21 mouse cellular contexts compared by ENCODE assay signal in genomic region chr8:79393215-79393614, GRCm38 (mm10). TPM values are rescaled to one million over a fixed set of nuclear protein-coding genes. Genes with fewer than 3 reads are reported as not detected.
DNase-seq lines count a peak whose midpoint lies in the region; ATAC-seq and TF ChIP-seq lines count a peak whose summit lies in the region.
"Had no signal": no experiment of that assay in that cellular context is flagged by ENCODE, and none has a peak within 500 bp of the region (broad histone marks: within the 10 kb centered on the region; RNA-seq: fewer than 3 reads in every experiment).

No protein-coding gene starts in this region.

- no peak overlapping the region for H3K4me3 ChIP-seq in heart, adult 2 months
- no peak overlapping the region for H3K4me3 ChIP-seq in heart, embryonic 10.5 days
- H3K4me3 ChIP-seq in liver, adult 2 months (ENCODE audit: insufficient read depth, low read depth, low read length), result no peak overlapping the region
- no peak overlapping the region for H3K4me3 ChIP-seq in liver, embryonic 16.5 days (ENCODE audit: low read depth, low read length)
- no peak overlapping the region for H3K4me3 ChIP-seq in liver, embryonic 12.5 days
- no peak overlapping the region for H3K4me3 ChIP-seq in liver, postnatal 0 days (ENCODE audit: low read depth, low read length)
- no peak overlapping the region for H3K4me3 ChIP-seq in liver, embryonic 11.5 days (ENCODE audit: low read depth, low read length)

- no peak for TF ChIP-seq EP300 in heart, adult 2 months (IDR thresholded peaks at IDR 0.05; ENCODE audit: insufficient read depth, low read depth, low read length)
- TF ChIP-seq EP300 in liver, postnatal 0 days (IDR thresholded peaks at IDR 0.05; ENCODE audit: low read depth), result no peak

- no peak overlapping the region for H3K4me2 ChIP-seq in liver, embryonic 16.5 days (ENCODE audit: low read depth, low read length)
- no peak overlapping the region for H3K4me2 ChIP-seq in liver, embryonic 12.5 days
- H3K4me2 ChIP-seq in liver, postnatal 0 days (ENCODE audit: low read depth, low read length), result no peak overlapping the region
- no peak overlapping the region for H3K4me2 ChIP-seq in liver, embryonic 11.5 days

- DNase-seq in heart, adult 2 months, result no peak
- no peak for DNase-seq in heart, embryonic 10.5 days (ENCODE audit: low spot score)
- peak; percentile 75 for DNase-seq in liver, adult 2 months (ENCODE audit: extremely low read depth, low read depth, low spot score)
- no peak for DNase-seq in liver
- DNase-seq in liver, postnatal 0 days, result no peak
- no peak for DNase-seq in liver, embryonic 11.5 days (ENCODE audit: low spot score)
- DNase-seq: adrenal gland, adult 2 months; adrenal gland, adult 8-10 months; adrenal gland, postnatal 10 days; adrenal gland, postnatal 14 days; adrenal gland, postnatal 25 days; adrenal gland, postnatal 36 days; cerebellum, adult 11 months; cerebellum, adult 11-12 months had no signal

- peak overlapping the region; percentile 11; the same call in 1 of the 2 replicates for H3K27ac ChIP-seq in heart, adult 2 months
- no peak overlapping the region for H3K27ac ChIP-seq in heart, embryonic 10.5 days
- no peak overlapping the region for H3K27ac ChIP-seq in liver, adult 2 months (replicated peaks; ENCODE audit: insufficient read depth, low read depth, low read length)
- H3K27ac ChIP-seq in liver, embryonic 16.5 days (ENCODE audit: low read length), result no peak overlapping the region
- H3K27ac ChIP-seq in liver, embryonic 12.5 days, result no peak overlapping the region
- H3K27ac ChIP-seq in liver, postnatal 0 days (ENCODE audit: low read depth), result no peak overlapping the region
- no peak overlapping the region for H3K27ac ChIP-seq in liver, embryonic 11.5 days (ENCODE audit: low read depth, low read length)

- peaks cover 5% of the 10 kb centered on the region for H3K36me3 ChIP-seq in heart, adult 2 months (ENCODE audit: control insufficient read depth, insufficient read depth, low read length)
- peaks cover 14% of the 10 kb centered on the region for H3K36me3 ChIP-seq in heart, embryonic 10.5 days
- H3K36me3 ChIP-seq in liver, adult 2 months (ENCODE audit: control insufficient read depth, insufficient read depth, low read length), result no peaks in the 10 kb centered on the region
- H3K36me3 ChIP-seq in liver, embryonic 16.5 days (ENCODE audit: control insufficient read depth, insufficient read depth), result no peaks in the 10 kb centered on the region
- H3K36me3 ChIP-seq in liver, embryonic 12.5 days, result peaks cover 4% of the 10 kb centered on the region; the same call in 1 of the 2 replicates
- H3K36me3 ChIP-seq in liver, postnatal 0 days (replicated peaks; ENCODE audit: insufficient read depth, low read length), result no peaks in the 10 kb centered on the region
- no peaks in the 10 kb centered on the region for H3K36me3 ChIP-seq in liver, embryonic 11.5 days (ENCODE audit: control insufficient read depth, insufficient read depth, low read length)
- H3K36me3 ChIP-seq: G1E had no signal

- H3K79me2 ChIP-seq in heart, adult 2 months (replicated peaks; ENCODE audit: control insufficient read depth, insufficient read depth, low read length), result peaks cover 8% of the 10 kb centered on the region
- H3K79me2 ChIP-seq in liver, adult 2 months (ENCODE audit: control insufficient read depth, insufficient read depth, low read length), result peaks cover 57% of the 10 kb centered on the region

- no peak for TF ChIP-seq CTCF in heart, adult 2 months (IDR thresholded peaks at IDR 0.05)
- no peak for TF ChIP-seq CTCF in liver, adult 2 months (IDR thresholded peaks at IDR 0.05; ENCODE audit: low read depth, low read length)
- TF ChIP-seq CTCF in liver, postnatal 0 days (IDR thresholded peaks at IDR 0.05; ENCODE audit: low read depth), result no peak

- H3K9ac ChIP-seq in heart, adult 2 months (ENCODE audit: low read depth, low read length), result no peak overlapping the region
- H3K9ac ChIP-seq in liver, adult 2 months (ENCODE audit: low read depth, low read length), result no peak overlapping the region
- H3K9ac ChIP-seq in liver, embryonic 16.5 days (ENCODE audit: low read depth, low read length), result no peak overlapping the region
- H3K9ac ChIP-seq in liver, embryonic 12.5 days, result no peak overlapping the region
- H3K9ac ChIP-seq in liver, postnatal 0 days (replicated peaks), result no peak overlapping the region
- H3K9ac ChIP-seq in liver, embryonic 11.5 days (ENCODE audit: low read depth, low read length), result no peak overlapping the region

- intact Hi-C loops in heart, adult 2 months (cut with DNase I), result loop anchor here (10.0 kb wide), 1 partner anchor 368 kb away; the partner anchor contains the start of gene Zfp827

- 0 out of 2 replicates have a peak, but pooled peaks have one; percentile 48 for ATAC-seq in liver, embryonic 16.5 days (ENCODE audit: low read depth)
- no peak for ATAC-seq in liver, embryonic 12.5 days
- peak; percentile 54; the same call in 1 of the 2 replicates for ATAC-seq in liver, postnatal 0 days
- no peak for ATAC-seq in liver, embryonic 11.5 days (replicated peaks; ENCODE audit: low FRiP score)
- ATAC-seq: activated CD4-positive, CD25-positive, alpha-beta regulatory T cell, adult 4 months; CD4-positive, CD25-positive, alpha-beta regulatory T cell, adult 4 months; Patski had no signal

- peaks cover 18% of the 10 kb centered on the region for H3K4me1 ChIP-seq in heart, adult 2 months (ENCODE audit: control insufficient read depth, insufficient read depth, low read length)
- H3K4me1 ChIP-seq in heart, embryonic 10.5 days, result peaks cover 41% of the 10 kb centered on the region
- peaks cover 24% of the 10 kb centered on the region for H3K4me1 ChIP-seq in liver, adult 2 months (ENCODE audit: control insufficient read depth, insufficient read depth, low read length)
- peaks cover 3% of the 10 kb centered on the region; the same call in 1 of the 2 replicates for H3K4me1 ChIP-seq in liver, embryonic 16.5 days (ENCODE audit: control insufficient read depth, low read depth, low read length)
- H3K4me1 ChIP-seq in liver, embryonic 12.5 days, result peaks cover 14% of the 10 kb centered on the region
- H3K4me1 ChIP-seq in liver, postnatal 0 days (ENCODE audit: insufficient read depth), result peaks cover 12% of the 10 kb centered on the region; the same call in 1 of the 2 replicates
- peaks cover 5% of the 10 kb centered on the region for H3K4me1 ChIP-seq in liver, embryonic 11.5 days (replicated peaks; ENCODE audit: control insufficient read depth, insufficient read depth, low read length)

- 86% methylated on average over 5 of the region's 5 CpGs for WGBS in heart, adult 2 months
- 87% methylated on average over 5 of the region's 5 CpGs for WGBS in heart, embryonic 10.5 days
- WGBS in liver, adult 2 months, result 33% methylated on average over 5 of the region's 5 CpGs
- WGBS in liver, embryonic 16.5 days (ENCODE audit: insufficient replicate concordance), result 60% methylated on average over 5 of the region's 5 CpGs
- 70% methylated on average over 5 of the region's 5 CpGs for WGBS in liver, embryonic 12.5 days (ENCODE audit: insufficient replicate concordance)
- 61% methylated on average over 5 of the region's 5 CpGs for WGBS in liver, postnatal 0 days (ENCODE audit: insufficient replicate concordance)
- 80% methylated on average over 5 of the region's 5 CpGs for WGBS in liver, embryonic 11.5 days

- H3K9me3 ChIP-seq in heart, embryonic 10.5 days, result no peaks in the 10 kb centered on the region
- no peaks in the 10 kb centered on the region for H3K9me3 ChIP-seq in liver, embryonic 16.5 days (replicated peaks; ENCODE audit: control insufficient read depth, low read length)
- H3K9me3 ChIP-seq in liver, embryonic 12.5 days (replicated peaks), result no peaks in the 10 kb centered on the region
- no peaks in the 10 kb centered on the region for H3K9me3 ChIP-seq in liver, postnatal 0 days (ENCODE audit: low read length)
- no peaks in the 10 kb centered on the region for H3K9me3 ChIP-seq in liver, embryonic 11.5 days (ENCODE audit: control insufficient read depth, low read length)

- TF ChIP-seq POLR2A in heart, adult 2 months (IDR thresholded peaks at IDR 0.05; ENCODE audit: insufficient read depth, low read depth, low read length), result no peak
- no peak for TF ChIP-seq POLR2A in liver, adult 2 months (IDR thresholded peaks at IDR 0.05; ENCODE audit: extremely low read depth, insufficient read depth, low read length)

- H3K27me3 ChIP-seq in heart, adult 2 months (ENCODE audit: control insufficient read depth, insufficient read depth, low read length), result no peaks in the 10 kb centered on the region
- H3K27me3 ChIP-seq in heart, embryonic 10.5 days (ENCODE audit: insufficient read depth, poor library complexity, severe bottlenecking), result no peaks in the 10 kb centered on the region
- no peaks in the 10 kb centered on the region for H3K27me3 ChIP-seq in liver, adult 2 months (ENCODE audit: control insufficient read depth, insufficient read depth, low read length)
- peaks cover 12% of the 10 kb centered on the region for H3K27me3 ChIP-seq in liver, embryonic 16.5 days (ENCODE audit: control insufficient read depth, insufficient read depth, low read depth, low read length)
- peaks cover 9% of the 10 kb centered on the region for H3K27me3 ChIP-seq in liver, embryonic 12.5 days (replicated peaks)
- H3K27me3 ChIP-seq in liver, postnatal 0 days (ENCODE audit: insufficient read depth, low read length), result no peaks in the 10 kb centered on the region
- H3K27me3 ChIP-seq in liver, embryonic 11.5 days (replicated peaks; ENCODE audit: control insufficient read depth, insufficient read depth, low read length), result peaks cover 11% of the 10 kb centered on the region
- H3K27me3 ChIP-seq: CH12.LX, Patski had no signal

RNA-seq across cellular contexts. Expression of gene Smad1, which starts 6.1 kb away (rescaled TPM):
- total RNA-seq in heart, adult 2 months (2021), result 10 to 100 TPM; 12.7 to 14.0 TPM
- 18.0 and 18.7 TPM in 2 replicates for polyA plus RNA-seq in heart, adult 2 months (2012; rRNA removed)
- 20.1 and 32.1 TPM in 2 replicates for polyA plus RNA-seq in heart, embryonic 10.5 days (2016; fragmentation: Nextera tagmentation; extraction: Ambion mirVana)
- 10.8 and 12.0 TPM in 2 replicates for total RNA-seq in liver, adult 2 months (2014; rRNA removed)
- polyA plus RNA-seq in liver, adult 2 months (2012; rRNA removed), result 17.5 and 25.5 TPM in 2 replicates
- polyA plus RNA-seq in liver, embryonic 16.5 days (2015; fragmentation: Nextera tagmentation; extraction: Ambion mirVana), result 5.6 and 6.9 TPM in 2 replicates
- polyA plus RNA-seq in liver, embryonic 12.5 days (2016; fragmentation: Nextera tagmentation; extraction: Ambion mirVana), result 9.5 and 9.6 TPM in 2 replicates
- polyA plus RNA-seq in liver, postnatal 0 days (2015; fragmentation: Nextera tagmentation; extraction: Ambion mirVana), result 8.0 and 9.6 TPM in 2 replicates
- 18.5 TPM in 2 replicates for polyA plus RNA-seq in liver, embryonic 11.5 days (2014; fragmentation: Nextera tagmentation; extraction: Ambion mirVana)
- total RNA-seq: CH12.LX had no signal

Comparison
In these comparisons a context has a peak if more than half of its experiments do, and no peak if none do; other contexts are left out.
1. ATAC-seq: peak in liver, embryonic 16.5 days (single experiment) and liver, postnatal 0 days (single experiment); none in liver, embryonic 12.5 days (single experiment) and liver, embryonic 11.5 days (single experiment).